Mouse (Mus musculus): Measurements from ENCODE around the gene Gm5447.
A peak's percentile ranks its signal among the peaks of the same experiment; 100 is the strongest.

Gm5447 gene

DNA sequence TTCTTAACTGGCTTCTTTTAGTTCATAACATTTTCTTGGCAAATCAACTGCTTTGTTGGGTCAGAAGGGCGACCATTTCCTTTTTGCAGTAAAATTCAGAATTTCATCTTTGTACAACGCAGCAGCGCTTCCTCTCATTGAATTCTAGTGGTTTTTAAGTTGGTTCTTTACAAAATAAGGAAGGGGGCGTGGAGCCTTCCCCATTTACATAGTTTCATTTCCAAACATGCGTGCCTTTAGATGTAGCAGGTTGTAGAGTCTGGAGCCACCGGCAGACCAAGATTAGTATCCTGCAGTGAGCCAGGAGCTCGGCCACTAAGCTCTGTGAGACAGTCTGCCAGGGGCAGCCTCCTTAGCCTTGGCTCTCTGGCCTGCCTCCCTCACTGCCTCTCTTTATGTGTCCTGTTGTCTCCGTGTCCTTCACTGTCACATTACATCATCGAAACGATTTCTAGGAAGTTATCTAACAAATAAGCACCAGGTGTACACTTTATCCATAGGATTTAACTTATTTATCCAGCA is 13.0 kb downstream of the Gm5447 start:
- no peak for DNase-seq (ENCODE audit: extremely low spot score)

GRCm38 (mm10) chr13:30987686-30988085 is 13.7 kb downstream of the Gm5447 start:
- DNase-seq (ENCODE audit: extremely low spot score), result no peak

DNA sequence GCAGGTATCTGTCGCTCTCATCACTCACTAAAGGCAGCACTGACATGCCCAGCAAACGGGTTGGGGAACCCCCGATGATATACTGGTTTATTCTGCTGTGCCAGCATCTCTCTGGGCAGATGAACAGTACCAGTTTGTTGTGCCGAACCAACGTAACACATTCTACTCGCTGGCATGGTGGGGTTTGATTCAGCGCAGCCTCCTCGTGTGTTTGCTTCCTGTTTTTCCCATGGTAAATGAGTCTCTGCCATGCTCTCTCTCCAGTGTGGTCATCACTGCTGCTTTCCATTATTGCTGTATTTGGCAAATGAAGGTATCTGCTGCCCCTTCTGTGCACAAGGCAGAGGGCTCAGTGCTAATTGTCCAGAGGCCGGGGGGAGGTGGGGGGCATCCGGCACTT is 15.7 kb downstream of the Gm5447 start:
- no peak for DNase-seq (ENCODE audit: extremely low spot score)

GRCm38 (mm10) chr13:30990233-30990632 is 16.2 kb downstream of the Gm5447 start:
- no peak for DNase-seq (ENCODE audit: extremely low spot score)

DNA sequence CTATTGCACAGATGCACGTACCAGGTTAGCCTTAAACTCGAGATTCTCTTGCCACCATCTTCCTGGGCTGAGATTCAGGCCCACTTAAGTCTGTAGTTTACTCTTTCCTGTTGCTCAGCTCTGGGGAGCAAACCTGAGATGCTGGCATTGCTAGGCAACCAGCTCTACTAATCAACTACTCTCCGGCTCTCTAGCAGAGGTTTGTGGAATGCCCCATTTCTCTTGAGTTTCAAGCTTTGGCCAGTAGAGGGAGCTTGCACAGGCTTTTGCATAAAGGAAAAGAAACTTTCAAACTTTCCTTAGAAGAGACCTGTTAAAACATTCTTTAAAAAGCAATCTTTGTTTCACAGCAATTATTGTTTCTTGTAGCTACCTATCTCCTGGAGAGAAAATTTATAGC is 19.8 kb downstream of the Gm5447 start:
- DNase-seq (ENCODE audit: extremely low spot score), result peak; percentile 72

DNA sequence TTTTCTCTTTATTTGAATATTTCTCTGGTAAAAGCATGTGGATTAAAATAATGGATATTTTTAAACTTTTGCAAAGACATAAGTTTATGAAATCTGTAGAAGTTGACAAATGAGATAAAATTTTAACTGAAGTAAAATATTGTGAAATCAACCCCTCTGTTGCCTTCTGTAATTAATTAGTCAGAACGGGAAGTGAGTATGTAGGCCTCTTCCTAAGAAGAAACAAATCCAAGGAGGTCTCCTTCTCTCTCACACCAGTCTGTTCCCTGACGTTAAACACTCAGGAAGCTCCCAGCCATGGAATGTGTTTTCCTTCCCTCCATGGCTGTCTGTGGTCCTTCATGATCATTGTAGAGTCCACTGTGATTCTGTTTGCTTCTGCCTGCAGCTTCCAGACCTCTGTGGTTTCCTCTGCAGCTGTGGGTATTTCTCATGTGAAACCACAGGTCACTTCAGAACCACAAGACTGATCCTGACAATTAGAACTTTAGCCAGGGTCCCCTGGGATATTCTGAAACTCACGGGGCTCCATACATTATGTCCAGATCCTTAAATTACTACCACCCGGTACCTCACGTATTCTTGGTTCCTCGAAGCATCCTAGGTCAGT is 20.4 kb downstream of the Gm5447 start:
- DNase-seq (ENCODE audit: extremely low spot score), result no peak

GRCm38 (mm10) chr13:30997526-30998253 is 23.7 kb downstream of the Gm5447 start:
- DNase-seq (ENCODE audit: extremely low spot score), result no peak

DNA sequence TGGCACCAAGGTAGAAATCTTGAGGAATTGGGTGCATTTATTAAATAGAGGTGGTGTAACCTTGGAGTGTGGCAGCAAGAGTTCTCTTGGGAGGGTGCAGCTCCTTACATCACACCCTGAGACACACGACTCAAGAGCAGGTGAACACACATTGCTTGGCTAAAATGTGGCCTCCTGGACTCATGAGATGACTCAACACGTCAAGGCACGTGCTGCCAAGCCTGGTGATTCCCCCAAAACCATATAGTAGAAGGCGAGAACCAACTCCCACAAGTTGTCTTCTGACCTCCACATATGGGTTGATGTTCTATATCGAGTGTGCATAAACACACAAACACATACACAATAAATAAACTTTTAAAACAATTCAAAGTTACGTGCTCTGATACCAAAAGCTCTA is 25.8 kb downstream of the Gm5447 start:
- no peak for DNase-seq (ENCODE audit: extremely low spot score)

- no peak for DNase-seq (ENCODE audit: extremely low spot score)
Observed at GRCm38 (mm10) chr13:31004458-31004857, 30.5 kb downstream of the Gm5447 start.

DNA sequence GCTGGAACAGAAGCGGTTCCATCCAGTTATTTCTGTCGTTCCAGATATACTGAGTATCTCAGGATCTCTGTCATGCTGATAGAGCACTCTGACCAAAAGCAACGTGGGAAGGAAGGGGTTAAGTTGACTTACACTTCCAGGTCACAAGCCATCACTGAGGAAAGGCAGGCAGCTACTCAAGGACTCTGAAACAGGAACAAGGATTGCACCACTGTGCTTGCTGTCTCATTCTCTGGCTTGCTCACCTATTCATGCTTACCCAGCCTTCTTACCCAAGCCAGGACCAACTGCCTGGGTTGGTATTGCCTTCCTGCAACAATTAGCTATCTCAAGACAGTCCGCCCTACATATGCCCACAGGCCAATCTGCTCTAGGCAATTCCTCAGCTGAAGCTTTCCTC is 31.0 kb downstream of the Gm5447 start:
- DNase-seq (ENCODE audit: extremely low spot score), result no peak

GRCm38 (mm10) chr13:31017545-31017944 is 43.5 kb downstream of the Gm5447 start:
- no peak for DNase-seq (ENCODE audit: extremely low spot score)

DNA sequence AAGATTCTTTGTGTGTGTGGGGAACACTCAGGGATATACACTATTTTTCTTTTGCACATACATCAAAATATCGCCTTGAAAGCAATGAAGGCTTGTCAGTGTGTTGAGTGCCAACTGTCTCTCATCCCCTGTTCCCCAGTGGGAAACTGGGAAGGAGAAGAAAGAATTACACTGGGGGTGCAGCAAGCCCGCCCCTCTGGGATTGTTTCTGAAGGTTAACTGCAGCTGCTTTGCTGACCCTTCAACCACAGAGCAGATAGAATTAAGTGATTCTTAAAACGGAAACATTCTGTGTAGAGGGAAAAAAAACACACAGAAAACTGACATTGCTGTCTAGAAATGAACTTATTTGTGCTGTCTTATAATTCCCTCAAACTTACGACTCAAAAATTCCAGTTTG is 47.5 kb downstream of the Gm5447 start:
- DNase-seq (ENCODE audit: extremely low spot score), result no peak

DNA sequence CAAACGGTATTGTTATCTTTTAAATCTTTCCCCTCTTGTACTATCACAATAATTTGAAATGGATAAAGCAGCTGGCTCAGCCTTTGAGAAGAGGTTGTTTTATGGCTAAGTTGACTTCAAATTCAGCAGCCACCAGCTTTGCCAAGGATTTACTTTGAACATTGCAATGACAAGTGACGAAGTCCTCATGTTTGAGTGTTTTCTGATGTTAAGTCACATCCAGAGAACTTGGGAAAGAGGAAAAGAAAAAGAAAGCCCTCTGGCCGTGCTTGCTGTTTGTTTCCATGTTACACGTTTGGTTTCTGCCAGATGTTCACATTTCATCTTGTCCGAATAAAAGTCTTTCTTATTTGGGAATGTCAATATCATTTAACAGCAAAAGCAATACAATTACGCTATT is 47.9 kb downstream of the Gm5447 start:
- DNase-seq (ENCODE audit: extremely low spot score), result no peak

DNA sequence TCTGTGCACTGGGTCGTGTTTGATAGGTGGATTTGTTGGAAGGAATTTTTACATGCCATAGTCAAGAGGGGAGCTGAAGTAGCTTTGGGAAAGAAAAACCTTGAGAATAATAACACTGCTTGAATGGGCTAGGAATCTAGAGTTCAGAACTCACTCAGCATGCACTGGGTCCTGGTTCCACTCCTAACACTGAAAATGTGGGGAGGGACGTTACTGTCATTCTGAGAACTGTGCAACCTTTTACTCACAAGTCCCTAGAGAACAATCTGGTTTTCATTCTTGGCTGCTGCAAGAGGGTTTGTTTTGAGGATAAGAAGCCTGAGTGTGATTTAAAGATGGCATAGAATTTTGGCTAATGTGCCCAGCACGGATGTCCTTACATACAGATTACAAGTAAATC is 49.7 kb downstream of the Gm5447 start:
- DNase-seq (ENCODE audit: extremely low spot score), result no peak

Measured in embryo, embryonic 9.5 days (tissue).